Mouse (Mus musculus) CH12.LX (cell line): ENCODE data around the gene Phf10.

ENCODE experiments used
- CTCF ChIP-seq, 2 experiments: IDR thresholded peaks in 1 of 2; conservative IDR thresholded peaks in 1 of 2; 2 replicates each; pipeline ENCODE4 v1.5.1; 2011 to 2012; ENCODE audit warnings: low read depth in 2 of 2, low read length in 2 of 2, improper control_type of control experiment in 1 of 2, inconsistent platforms in 1 of 2, mild to moderate bottlenecking in 1 of 2, moderate library complexity in 1 of 2
- EP300 ChIP-seq: IDR thresholded peaks from 2 replicates; pipeline ENCODE4 v1.6.1; 2011; ENCODE audit warnings: low read length, improper control_type of control experiment
- KAT2A ChIP-seq: IDR thresholded peaks from 2 replicates; pipeline ENCODE4 v1.6.1; 2012; ENCODE audit warnings: low read length, improper control_type of control experiment, inconsistent platforms; ENCODE audit not compliant: insufficient replicate concordance
- MAFK ChIP-seq: IDR thresholded peaks from 2 replicates; pipeline ENCODE4 v1.6.1; 2011; ENCODE audit warnings: low read length, improper control_type of control experiment; ENCODE audit not compliant: insufficient replicate concordance
- MAX ChIP-seq: IDR thresholded peaks from 2 replicates; pipeline ENCODE4 v1.6.1; 2011; ENCODE audit warnings: low read length, improper control_type of control experiment
- MEF2A ChIP-seq: IDR thresholded peaks from 2 replicates; pipeline ENCODE4 v1.6.1; 2014; ENCODE audit warnings: low read depth, mild to moderate bottlenecking, inconsistent platforms, low read length, improper control_type of control experiment, borderline replicate concordance
- MYC ChIP-seq: IDR thresholded peaks from 2 replicates; pipeline ENCODE4 v1.6.1; 2011; ENCODE audit warnings: low read depth, mild to moderate bottlenecking, improper control_type of control experiment, low read length
- PAX5 ChIP-seq: IDR thresholded peaks from 2 replicates; pipeline ENCODE4 v1.6.1; 2012; ENCODE audit warnings: low read length, inconsistent platforms, mixed read lengths
- POLR2A ChIP-seq: IDR thresholded peaks from 2 replicates; pipeline ENCODE4 v1.6.1; 2011; ENCODE audit warnings: low read depth, mild to moderate bottlenecking, improper control_type of control experiment, low read length
- TCF12 ChIP-seq: IDR thresholded peaks from 2 replicates; pipeline ENCODE4 v1.6.1; 2014; ENCODE audit warnings: low read depth, mild to moderate bottlenecking, inconsistent platforms, low read length, improper control_type of control experiment
- USF2 ChIP-seq: conservative IDR thresholded peaks from 2 replicates; pipeline ENCODE4 v1.6.1; 2011; ENCODE audit warnings: low read depth, low read length, improper control_type of control experiment
- ZKSCAN1 ChIP-seq: IDR thresholded peaks from 2 replicates; pipeline ENCODE4 v1.6.1; 2012; ENCODE audit warnings: low read depth, inconsistent platforms, low read length, improper control_type of control experiment, borderline replicate concordance

- TF ChIP-seq MAX: no peak
- TF ChIP-seq TCF12: no peak
- TF ChIP-seq KAT2A: no peak
- no peak for TF ChIP-seq POLR2A
- TF ChIP-seq CTCF (conservative IDR thresholded peaks at IDR 0.05 in 1 of 2, IDR thresholded peaks at IDR 0.05 in 1 of 2; ENCODE audit: low read depth in 2 of 2, low read length in 2 of 2): no peak
- TF ChIP-seq ZKSCAN1: no peak
- no peak for TF ChIP-seq PAX5
- TF ChIP-seq EP300: no peak
- TF ChIP-seq MYC: no peak
- no peak for TF ChIP-seq MEF2A
- TF ChIP-seq USF2: no peak
- TF ChIP-seq MAFK: no peak
These were observed 50.3 kb downstream of the Phf10 start for GRCm38 (mm10) chr17:14910771-14911170.
